Comparison of ENCODE assay signal across 10 mouse cellular contexts in the genomic region with DNA sequence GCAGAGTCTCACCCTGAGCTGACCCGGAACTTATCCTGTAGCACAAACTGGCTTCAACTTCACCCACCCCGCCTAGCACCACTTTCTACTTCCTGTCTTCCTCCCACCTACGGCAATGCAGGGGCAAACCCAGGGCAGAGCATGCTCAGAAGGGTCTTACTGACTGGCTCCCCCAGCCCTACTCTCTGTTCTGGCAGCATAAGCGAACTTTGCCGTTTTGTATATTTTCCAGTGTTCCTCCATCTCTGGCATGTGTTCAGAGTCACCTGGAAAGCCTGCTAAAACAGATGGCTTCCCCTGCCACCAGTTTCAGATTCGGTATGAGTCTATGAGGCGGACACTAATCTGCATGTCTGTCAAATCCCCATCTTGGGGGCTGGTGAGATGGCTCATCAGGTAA. TPM values are rescaled to one million over a fixed set of nuclear protein-coding genes. Genes with fewer than 3 reads are reported as not detected.
A peak's percentile ranks its signal among the peaks of the same experiment; 100 is the strongest.
DNase-seq lines count a peak whose midpoint lies in the region; ATAC-seq lines count a peak whose summit lies in the region.
"Had no signal": no experiment of that assay in that cellular context is flagged by ENCODE, and none has a peak within 500 bp of the region (broad histone marks: within the 10 kb centered on the region; RNA-seq: fewer than 3 reads in every experiment).

No protein-coding gene starts in this region.

- H3K27me3 ChIP-seq in kidney, embryonic 16.5 days (ENCODE audit: insufficient read depth, low read length) = no peaks in the 10 kb centered on the region
- H3K27me3 ChIP-seq: limb, embryonic 13.5 days had no signal

- H3K9me3 ChIP-seq in kidney, embryonic 16.5 days (ENCODE audit: low read length) = no peaks in the 10 kb centered on the region
- H3K9me3 ChIP-seq: limb, embryonic 13.5 days had no signal

- peaks cover 23% of the 10 kb centered on the region for H3K4me1 ChIP-seq in kidney, embryonic 16.5 days (ENCODE audit: insufficient read depth, low read length)

- no peak for DNase-seq in kidney, postnatal 36 days
- DNase-seq in ZHBTc4 (ENCODE audit: low read depth, low spot score) = peak; percentile 75
- peak; percentile 56 for DNase-seq in naive thymus-derived CD4-positive, alpha-beta T cell, adult 2 months (ENCODE audit: low read depth)
- no peak for DNase-seq in right cerebral cortex, postnatal 4 days
- no peak for DNase-seq in embryo, embryonic 11 days
- DNase-seq in embryo, embryonic 9.5 days (ENCODE audit: extremely low spot score) = no peak
- DNase-seq: lung, postnatal 14 days had no signal

- no peak for ATAC-seq in kidney, embryonic 16.5 days (ENCODE audit: low FRiP score, low TSS enrichment)
- ATAC-seq in CD4-positive, CD25-positive, alpha-beta regulatory T cell, adult 4 months = peak; percentile 73

- H3K4me2 ChIP-seq in kidney, embryonic 16.5 days (replicated peaks; ENCODE audit: low read depth, low read length) = no peak overlapping the region
- H3K4me2 ChIP-seq: limb, embryonic 13.5 days had no signal

- H3K4me3 ChIP-seq in kidney, embryonic 16.5 days (ENCODE audit: low read length) = no peak overlapping the region
- H3K4me3 ChIP-seq: limb, embryonic 13.5 days had no signal

- 64% methylated on average over 7 of the region's 7 CpGs for WGBS in kidney, embryonic 16.5 days

- no peak overlapping the region for H3K9ac ChIP-seq in kidney, embryonic 16.5 days (replicated peaks; ENCODE audit: low read length)
- H3K9ac ChIP-seq: limb, embryonic 13.5 days had no signal

- no peaks in the 10 kb centered on the region for H3K36me3 ChIP-seq in kidney, embryonic 16.5 days (ENCODE audit: insufficient read depth, low read length)
- H3K36me3 ChIP-seq: limb, embryonic 13.5 days had no signal

- 0 out of 2 replicates have a peak overlapping the region, but pooled peaks have one; percentile 48 for H3K27ac ChIP-seq in kidney, embryonic 16.5 days (ENCODE audit: low read length)
- H3K27ac ChIP-seq: limb, embryonic 13.5 days had no signal

RNA-seq across cellular contexts. Expression of a gene that starts 2.0 kb away (rescaled TPM):
- polyA plus RNA-seq in kidney, embryonic 16.5 days (2015; fragmentation: Nextera tagmentation; extraction: Ambion mirVana) = 35.9 and 37.8 TPM in 2 replicates
- under 1 TPM in 1 of 2 experiments, not detected in 1; 0.86 TPM for polyA plus RNA-seq in CD4-positive, CD25-positive, alpha-beta regulatory T cell, adult 4 months (2017; shearing (Covaris generic))

RNA-seq across cellular contexts. Expression of a gene that starts 6.9 kb away (rescaled TPM):
- 10.8 and 13.0 TPM in 2 replicates for polyA plus RNA-seq in kidney, embryonic 16.5 days (2015; fragmentation: Nextera tagmentation; extraction: Ambion mirVana)
- polyA plus RNA-seq in CD4-positive, CD25-positive, alpha-beta regulatory T cell, adult 4 months (2017; shearing (Covaris generic)) = 1,000 to 10,000 TPM; 1,549 to 2,173 TPM

RNA-seq across cellular contexts. Expression of a gene that starts 20.1 kb away (rescaled TPM):
- polyA plus RNA-seq in kidney, embryonic 16.5 days (2015; fragmentation: Nextera tagmentation; extraction: Ambion mirVana) = 296 and 307 TPM in 2 replicates
- 100 to 1,000 TPM; 337 to 353 TPM for polyA plus RNA-seq in CD4-positive, CD25-positive, alpha-beta regulatory T cell, adult 4 months (2017; shearing (Covaris generic))

RNA-seq across cellular contexts. Expression of a gene that starts 20.1 kb away (rescaled TPM):
- 216 and 221 TPM in 2 replicates for polyA plus RNA-seq in kidney, embryonic 16.5 days (2015; fragmentation: Nextera tagmentation; extraction: Ambion mirVana)
- 100 to 1,000 TPM; 254 to 306 TPM for polyA plus RNA-seq in CD4-positive, CD25-positive, alpha-beta regulatory T cell, adult 4 months (2017; shearing (Covaris generic))

RNA-seq across cellular contexts. Expression of a gene that starts 33.7 kb away (rescaled TPM):
- 2.6 and 3.2 TPM in 2 replicates for polyA plus RNA-seq in kidney, embryonic 16.5 days (2015; fragmentation: Nextera tagmentation; extraction: Ambion mirVana)
- 1 to 10 TPM; 3.9 to 7.0 TPM for polyA plus RNA-seq in CD4-positive, CD25-positive, alpha-beta regulatory T cell, adult 4 months (2017; shearing (Covaris generic))

Comparison
In these comparisons a context has a peak if more than half of its experiments do, and no peak if none do; other contexts are left out.
1. DNase-seq: peak in ZHBTc4 (single experiment) and naive thymus-derived CD4-positive, alpha-beta T cell, adult 2 months (single experiment); none in kidney, postnatal 36 days (0 of 2), right cerebral cortex, postnatal 4 days (single experiment), embryo, embryonic 11 days (single experiment) and embryo, embryonic 9.5 days (single experiment).
2. RNA of a gene that starts 2.0 kb away (polyA plus RNA-seq): 35.9 to 37.8 TPM in kidney, embryonic 16.5 days; 0.86 TPM in CD4-positive, CD25-positive, alpha-beta regulatory T cell, adult 4 months; every median in the first group is over 10 times any median in the second.
3. RNA of a gene that starts 6.9 kb away (polyA plus RNA-seq): 1,549 to 2,173 TPM in CD4-positive, CD25-positive, alpha-beta regulatory T cell, adult 4 months; 10.8 to 13.0 TPM in kidney, embryonic 16.5 days; every median in the first group is over 100 times any median in the second.